Mouse (Mus musculus): Measurements from ENCODE around the gene Mafk.

DNA sequence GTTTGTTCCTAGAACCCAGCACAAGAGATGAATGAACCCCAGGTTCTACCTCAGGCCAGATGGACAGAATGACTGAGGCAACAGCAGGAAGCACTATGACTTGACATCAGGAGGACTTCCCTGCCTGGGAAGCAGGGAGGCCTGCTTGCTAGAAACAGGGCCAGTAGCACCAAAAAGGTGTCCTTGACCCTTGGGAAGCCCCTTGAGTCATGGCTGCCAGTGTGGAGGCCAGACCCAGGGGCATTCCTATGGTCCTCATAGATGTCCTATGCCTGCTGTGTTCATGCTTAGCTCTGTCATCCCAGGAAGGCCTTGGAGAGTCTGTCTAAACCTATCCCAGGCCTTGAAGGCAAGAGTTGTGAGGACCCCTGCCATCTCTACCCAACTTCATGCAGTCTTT lies 25.1 kb downstream of the Mafk start:
- TF ChIP-seq GATA1 (IDR thresholded peaks at IDR 0.05; ENCODE audit: borderline replicate concordance, low read length) = no peak
- TF ChIP-seq FLI1 (IDR thresholded peaks at IDR 0.05; ENCODE audit: low read length) = no peak
